Mouse (Mus musculus): ENCODE results near the gene Speg. TPM values are rescaled to one million over a fixed set of nuclear protein-coding genes. Genes with fewer than 3 reads are reported as not detected.

Gene Speg
- polyA plus RNA-seq, 1 experiment, result 12.1 TPM

DNA sequence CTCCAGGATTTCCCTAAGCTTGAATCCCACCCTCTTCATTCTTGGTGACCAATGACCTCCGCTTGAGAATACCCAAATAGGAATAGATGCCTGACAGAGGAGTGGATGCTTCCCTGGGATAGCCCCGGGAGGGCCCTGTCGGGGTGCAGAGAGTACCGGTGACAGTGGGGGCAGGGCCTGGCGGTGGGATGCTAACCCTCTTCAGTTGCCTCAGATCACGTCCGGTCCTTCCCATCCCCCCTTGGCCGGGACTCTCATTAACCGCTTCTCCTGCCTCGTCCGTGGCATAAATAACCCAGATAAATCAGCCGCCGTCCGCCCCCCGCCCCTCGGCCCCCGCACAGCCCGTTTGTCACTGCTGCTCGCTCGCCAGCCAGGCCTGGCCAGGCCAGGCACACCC, 71.6 kb downstream of the Speg start:
- peaks cover 27% of the 10 kb centered on the region; the same call in 1 of the 2 replicates for H3K27me3 ChIP-seq (ENCODE audit: control insufficient read depth, insufficient read depth, low read length)
- no peak overlapping the region for H3K4me3 ChIP-seq (ENCODE audit: control insufficient read depth, insufficient read depth, low read length)
- H3K4me1 ChIP-seq (replicated peaks; ENCODE audit: control insufficient read depth, insufficient read depth, low read length), result no peaks in the 10 kb centered on the region
- TF ChIP-seq CTCF (IDR thresholded peaks at IDR 0.05; ENCODE audit: borderline replicate concordance, control insufficient read depth, extremely low read depth, insufficient read depth, low read length, poor library complexity), result no peak
- no peak for TF ChIP-seq POLR2A (IDR thresholded peaks at IDR 0.05; ENCODE audit: control insufficient read depth, extremely low read depth, insufficient read depth, low read length, poor library complexity)
- H3K36me3 ChIP-seq (ENCODE audit: control insufficient read depth, insufficient read depth, low read length), result no peaks in the 10 kb centered on the region
- no peak overlapping the region for H3K27ac ChIP-seq (ENCODE audit: control insufficient read depth, insufficient read depth, low read length)
- no peak for DNase-seq
- WGBS, result 8% methylated on average over 20 of the region's 20 CpGs

GRCm38 (mm10) chr1:75447265-75448051, 72.4 kb downstream of the Speg start:
- Histone ChIP-seq H3K27me3 (ENCODE audit: control insufficient read depth, insufficient read depth, low read length) (peaks cover 27% of the 10 kb centered on the region; the same call in 1 of the 2 replicates), H3K27ac (ENCODE audit: control insufficient read depth, insufficient read depth, low read length) (no peak overlapping the region), H3K36me3 (ENCODE audit: control insufficient read depth, insufficient read depth, low read length) (no peaks in the 10 kb centered on the region), H3K4me3 (ENCODE audit: control insufficient read depth, insufficient read depth, low read length) (no peak overlapping the region), H3K4me1 (replicated peaks; ENCODE audit: control insufficient read depth, insufficient read depth, low read length) (no peaks in the 10 kb centered on the region)
- TF ChIP-seq CTCF (IDR thresholded peaks at IDR 0.05; ENCODE audit: borderline replicate concordance, control insufficient read depth, extremely low read depth, insufficient read depth, low read length, poor library complexity) (no peak), POLR2A (IDR thresholded peaks at IDR 0.05; ENCODE audit: control insufficient read depth, extremely low read depth, insufficient read depth, low read length, poor library complexity) (no peak)
- 6% methylated on average over 10 of the region's 10 CpGs for WGBS
- DNase-seq, result no peak

- H3K27ac ChIP-seq (ENCODE audit: control insufficient read depth, insufficient read depth, low read length), result no peak overlapping the region
- DNase-seq, result no peak
- 10% methylated on average over 7 of the region's 7 CpGs for WGBS
- H3K4me3 ChIP-seq (ENCODE audit: control insufficient read depth, insufficient read depth, low read length), result no peak overlapping the region
- TF ChIP-seq CTCF (IDR thresholded peaks at IDR 0.05; ENCODE audit: borderline replicate concordance, control insufficient read depth, extremely low read depth, insufficient read depth, low read length, poor library complexity) (no peak), POLR2A (IDR thresholded peaks at IDR 0.05; ENCODE audit: control insufficient read depth, extremely low read depth, insufficient read depth, low read length, poor library complexity) (no peak)
- no peaks in the 10 kb centered on the region for H3K36me3 ChIP-seq (ENCODE audit: control insufficient read depth, insufficient read depth, low read length)
- peaks cover 27% of the 10 kb centered on the region; the same call in 1 of the 2 replicates for H3K27me3 ChIP-seq (ENCODE audit: control insufficient read depth, insufficient read depth, low read length)
- no peaks in the 10 kb centered on the region for H3K4me1 ChIP-seq (replicated peaks; ENCODE audit: control insufficient read depth, insufficient read depth, low read length)
Measured at GRCm38 (mm10) chr1:75448052-75448431, 72.9 kb downstream of the Speg start.

- Histone ChIP-seq H3K27me3 (ENCODE audit: control insufficient read depth, insufficient read depth, low read length) (peaks cover 27% of the 10 kb centered on the region; the same call in 1 of the 2 replicates), H3K4me1 (replicated peaks; ENCODE audit: control insufficient read depth, insufficient read depth, low read length) (no peaks in the 10 kb centered on the region), H3K27ac (ENCODE audit: control insufficient read depth, insufficient read depth, low read length) (no peak overlapping the region), H3K4me3 (ENCODE audit: control insufficient read depth, insufficient read depth, low read length) (no peak overlapping the region), H3K36me3 (ENCODE audit: control insufficient read depth, insufficient read depth, low read length) (no peaks in the 10 kb centered on the region)
- WGBS, result 6% methylated on average over 14 of the region's 14 CpGs
- no peak for TF ChIP-seq POLR2A (IDR thresholded peaks at IDR 0.05; ENCODE audit: control insufficient read depth, extremely low read depth, insufficient read depth, low read length, poor library complexity)
- TF ChIP-seq CTCF (IDR thresholded peaks at IDR 0.05; ENCODE audit: borderline replicate concordance, control insufficient read depth, extremely low read depth, insufficient read depth, low read length, poor library complexity), result no peak
- DNase-seq, result no peak
Measured at GRCm38 (mm10) chr1:75448937-75449336, 73.8 kb downstream of the Speg start.

- DNase-seq, result no peak
- Histone ChIP-seq H3K4me1 (replicated peaks; ENCODE audit: control insufficient read depth, insufficient read depth, low read length) (no peaks in the 10 kb centered on the region), H3K27me3 (ENCODE audit: control insufficient read depth, insufficient read depth, low read length) (peaks cover 27% of the 10 kb centered on the region; the same call in 1 of the 2 replicates), H3K4me3 (ENCODE audit: control insufficient read depth, insufficient read depth, low read length) (no peak overlapping the region), H3K36me3 (ENCODE audit: control insufficient read depth, insufficient read depth, low read length) (no peaks in the 10 kb centered on the region), H3K27ac (ENCODE audit: control insufficient read depth, insufficient read depth, low read length) (no peak overlapping the region)
- TF ChIP-seq POLR2A (IDR thresholded peaks at IDR 0.05; ENCODE audit: control insufficient read depth, extremely low read depth, insufficient read depth, low read length, poor library complexity), result no peak
- no peak for TF ChIP-seq CTCF (IDR thresholded peaks at IDR 0.05; ENCODE audit: borderline replicate concordance, control insufficient read depth, extremely low read depth, insufficient read depth, low read length, poor library complexity)
- 8% methylated on average over 8 of the region's 8 CpGs for WGBS
Measured at GRCm38 (mm10) chr1:75449377-75450135, 74.5 kb downstream of the Speg start.

GRCm38 (mm10) chr1:75450314-75451005, 75.4 kb downstream of the Speg start, which contains the start of gene Asic4:
Gene Asic4, plus strand, starts transcription at chr1:75450436.
- H3K4me1 ChIP-seq (replicated peaks; ENCODE audit: control insufficient read depth, insufficient read depth, low read length), result no peaks in the 10 kb centered on the region
- 5% methylated on average over 35 of the region's 35 CpGs for WGBS
- no peak for DNase-seq
- H3K36me3 ChIP-seq (ENCODE audit: control insufficient read depth, insufficient read depth, low read length), result no peaks in the 10 kb centered on the region
- TF ChIP-seq POLR2A (IDR thresholded peaks at IDR 0.05; ENCODE audit: control insufficient read depth, extremely low read depth, insufficient read depth, low read length, poor library complexity) (no peak), CTCF (IDR thresholded peaks at IDR 0.05; ENCODE audit: borderline replicate concordance, control insufficient read depth, extremely low read depth, insufficient read depth, low read length, poor library complexity) (no peak)
- no peak within 1 kb of the TSS for H3K4me3 ChIP-seq (ENCODE audit: control insufficient read depth, insufficient read depth, low read length)
- no peak within 1 kb of the TSS for H3K27ac ChIP-seq (ENCODE audit: control insufficient read depth, insufficient read depth, low read length)
- H3K27me3 ChIP-seq (ENCODE audit: control insufficient read depth, insufficient read depth, low read length), result peaks cover 27% of the 10 kb centered on the region; the same call in 1 of the 2 replicates
